Mouse (Mus musculus): ENCODE measurements around the gene C1qb. TPM values are rescaled to one million over a fixed set of nuclear protein-coding genes. Genes with fewer than 3 reads are reported as not detected.

Gene C1qb
- polyA plus RNA-seq, 1 experiment from 2014 or later = 40.0 TPM

GRCm38 (mm10) chr4:136898637-136899036 is 12.7 kb upstream of the C1qb start, which contains the start of gene C1qa:
C1qa (minus strand) TSS chr4:136898803.
- ATAC-seq (ENCODE audit: low FRiP score, low TSS enrichment) = no peak
- Histone ChIP-seq H3K4me1 (ENCODE audit: control insufficient read depth, insufficient read depth, low read length) (no peaks in the 10 kb centered on the region), H3K9ac (replicated peaks; ENCODE audit: low read length) (no peak within 1 kb of the TSS), H3K4me3 (replicated peaks; ENCODE audit: low read depth, low read length) (no peak within 1 kb of the TSS), H3K27me3 (ENCODE audit: control insufficient read depth, insufficient read depth, low read length) (peaks cover 33% of the 10 kb centered on the region), H3K36me3 (ENCODE audit: control insufficient read depth, insufficient read depth, low read length) (no peaks in the 10 kb centered on the region), H3K4me2 (ENCODE audit: low read length) (no peak within 1 kb of the TSS), H3K27ac (replicated peaks; ENCODE audit: low read depth, low read length) (no peak within 1 kb of the TSS), H3K9me3 (ENCODE audit: control insufficient read depth, low read length) (no peaks in the 10 kb centered on the region)
- DNase-seq = no peak
- 79% methylated on average over 9 of the region's 9 CpGs for WGBS

DNA sequence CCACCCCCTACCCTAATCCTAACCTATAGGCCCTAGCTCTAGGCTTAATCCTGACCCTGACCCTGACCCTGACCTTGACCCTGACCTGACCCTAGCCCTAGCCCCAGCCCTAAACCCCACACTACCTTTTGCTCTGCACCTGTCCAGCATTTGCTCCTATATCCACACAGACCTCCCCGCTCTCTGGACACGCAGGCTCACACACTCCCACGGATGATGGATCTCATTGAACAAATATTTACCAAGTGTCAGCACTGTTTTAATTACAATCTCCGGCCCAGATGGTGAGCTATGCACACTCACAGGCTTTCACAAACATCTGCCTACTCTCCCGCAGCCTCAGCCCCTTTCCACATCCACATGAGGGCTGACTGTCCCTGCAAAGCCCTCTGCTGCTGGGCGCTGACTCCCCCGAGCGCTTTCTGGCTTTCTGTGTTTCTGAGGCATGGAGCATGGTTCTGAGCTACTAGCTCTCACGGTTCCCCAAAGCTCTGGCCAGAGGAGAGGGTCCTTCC is 12.2 kb upstream of the C1qb start:
- Histone ChIP-seq H3K27ac (replicated peaks; ENCODE audit: low read depth, low read length) (no peak overlapping the region), H3K27me3 (ENCODE audit: control insufficient read depth, insufficient read depth, low read length) (peaks cover 37% of the 10 kb centered on the region), H3K36me3 (ENCODE audit: control insufficient read depth, insufficient read depth, low read length) (no peaks in the 10 kb centered on the region), H3K4me1 (ENCODE audit: control insufficient read depth, insufficient read depth, low read length) (no peaks in the 10 kb centered on the region), H3K9ac (replicated peaks; ENCODE audit: low read length) (no peak overlapping the region), H3K4me3 (replicated peaks; ENCODE audit: low read depth, low read length) (no peak overlapping the region), H3K9me3 (ENCODE audit: control insufficient read depth, low read length) (no peaks in the 10 kb centered on the region), H3K4me2 (ENCODE audit: low read length) (no peak overlapping the region)
- ATAC-seq (ENCODE audit: low FRiP score, low TSS enrichment) (no peak), DNase-seq (no peak)
- WGBS = 68% methylated on average over 9 of the region's 9 CpGs

GRCm38 (mm10) chr4:136896461-136896860 is 10.5 kb upstream of the C1qb start:
- 35% methylated on average over 10 of the region's 10 CpGs for WGBS
- no peak for ATAC-seq (ENCODE audit: low FRiP score, low TSS enrichment)
- peaks cover 35% of the 10 kb centered on the region for H3K27me3 ChIP-seq (ENCODE audit: control insufficient read depth, insufficient read depth, low read length)
- no peak overlapping the region for H3K27ac ChIP-seq (replicated peaks; ENCODE audit: low read depth, low read length)
- no peaks in the 10 kb centered on the region for H3K4me1 ChIP-seq (ENCODE audit: control insufficient read depth, insufficient read depth, low read length)
- H3K36me3 ChIP-seq (ENCODE audit: control insufficient read depth, insufficient read depth, low read length) = no peaks in the 10 kb centered on the region
- no peak for DNase-seq
- no peak overlapping the region for H3K4me3 ChIP-seq (replicated peaks; ENCODE audit: low read depth, low read length)
- H3K4me2 ChIP-seq (ENCODE audit: low read length) = no peak overlapping the region; the same call in 1 of the 2 replicates
- H3K9me3 ChIP-seq (ENCODE audit: control insufficient read depth, low read length) = no peaks in the 10 kb centered on the region
- peak overlapping the region; percentile 23; the same call in 1 of the 2 replicates for H3K9ac ChIP-seq (replicated peaks; ENCODE audit: low read length)

GRCm38 (mm10) chr4:136895861-136896260 is 9.9 kb upstream of the C1qb start:
- no peak for ATAC-seq (ENCODE audit: low FRiP score, low TSS enrichment)
- Histone ChIP-seq H3K27ac (replicated peaks; ENCODE audit: low read depth, low read length) (no peak overlapping the region), H3K4me3 (replicated peaks; ENCODE audit: low read depth, low read length) (no peak overlapping the region), H3K27me3 (ENCODE audit: control insufficient read depth, insufficient read depth, low read length) (peaks cover 35% of the 10 kb centered on the region), H3K36me3 (ENCODE audit: control insufficient read depth, insufficient read depth, low read length) (no peaks in the 10 kb centered on the region), H3K9me3 (ENCODE audit: control insufficient read depth, low read length) (no peaks in the 10 kb centered on the region), H3K4me1 (ENCODE audit: control insufficient read depth, insufficient read depth, low read length) (no peaks in the 10 kb centered on the region), H3K9ac (replicated peaks; ENCODE audit: low read length) (peak overlapping the region; percentile 23; the same call in 1 of the 2 replicates), H3K4me2 (ENCODE audit: low read length) (peak overlapping the region; percentile 25; the same call in 1 of the 2 replicates)
- 4% methylated on average over 15 of the region's 15 CpGs for WGBS
- DNase-seq = no peak

- Histone ChIP-seq H3K4me1 (ENCODE audit: control insufficient read depth, insufficient read depth, low read length) (no peaks in the 10 kb centered on the region), H3K36me3 (ENCODE audit: control insufficient read depth, insufficient read depth, low read length) (no peaks in the 10 kb centered on the region), H3K9me3 (ENCODE audit: control insufficient read depth, low read length) (no peaks in the 10 kb centered on the region), H3K4me3 (replicated peaks; ENCODE audit: low read depth, low read length) (no peak overlapping the region), H3K9ac (replicated peaks; ENCODE audit: low read length) (no peak overlapping the region), H3K4me2 (ENCODE audit: low read length) (no peak overlapping the region), H3K27me3 (ENCODE audit: control insufficient read depth, insufficient read depth, low read length) (peaks cover 35% of the 10 kb centered on the region), H3K27ac (replicated peaks; ENCODE audit: low read depth, low read length) (no peak overlapping the region)
- ATAC-seq (ENCODE audit: low FRiP score, low TSS enrichment) = no peak
- no peak for DNase-seq
- WGBS = 82% methylated on average over 4 of the region's 4 CpGs
Measured at GRCm38 (mm10) chr4:136894821-136895220, 8.8 kb upstream of the C1qb start.

DNA sequence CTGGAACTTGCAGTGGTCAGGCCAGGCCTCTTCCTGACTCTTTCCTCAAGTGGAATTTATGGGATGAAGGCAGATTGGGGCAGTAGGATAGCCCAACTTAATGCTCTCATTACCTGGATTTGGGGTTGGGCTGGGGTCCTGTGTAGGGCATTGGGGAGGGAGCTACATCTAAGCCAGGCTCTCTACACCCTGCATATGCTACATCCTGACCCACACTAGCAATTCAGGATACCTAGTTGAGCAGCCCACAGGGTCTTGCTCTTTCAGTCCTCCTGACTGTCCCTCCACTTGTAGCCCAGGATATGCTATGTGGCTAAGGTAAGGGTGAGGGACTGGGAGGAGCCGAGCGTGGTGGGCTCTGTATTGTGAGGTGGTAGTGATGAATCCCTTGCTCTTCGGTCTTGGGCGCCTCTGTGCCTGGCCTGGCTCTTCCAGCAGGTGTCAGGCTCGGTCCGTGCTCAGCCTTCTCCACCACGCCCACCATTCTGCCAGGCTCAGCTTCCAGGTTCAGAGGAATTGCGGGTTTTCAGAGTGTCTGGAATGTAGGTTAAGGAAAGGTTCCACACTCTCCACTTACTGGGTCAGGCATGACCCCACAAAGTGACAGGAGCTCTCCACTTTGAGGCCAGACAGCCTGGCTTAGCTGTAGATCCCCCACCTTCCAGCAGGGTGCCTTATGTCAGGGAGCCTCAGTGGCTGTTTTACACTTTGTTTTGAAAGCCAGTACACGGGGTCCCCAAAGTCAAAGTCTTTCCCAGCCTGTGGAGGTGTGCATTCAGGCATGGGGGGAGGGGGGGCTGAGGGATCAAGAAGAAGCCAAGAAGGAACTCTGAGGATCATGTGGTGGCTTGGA is 7.9 kb upstream of the C1qb start:
- no peaks in the 10 kb centered on the region for H3K9me3 ChIP-seq (ENCODE audit: control insufficient read depth, low read length)
- no peak overlapping the region for H3K27ac ChIP-seq (replicated peaks; ENCODE audit: low read depth, low read length)
- no peak overlapping the region for H3K4me2 ChIP-seq (ENCODE audit: low read length)
- H3K36me3 ChIP-seq (ENCODE audit: control insufficient read depth, insufficient read depth, low read length) = no peaks in the 10 kb centered on the region
- no peak overlapping the region for H3K4me3 ChIP-seq (replicated peaks; ENCODE audit: low read depth, low read length)
- whole genome bisulfite sequencing = 6% methylated on average over 9 of the region's 9 CpGs
- ATAC-seq (ENCODE audit: low FRiP score, low TSS enrichment) = peak; percentile 75
- no peaks in the 10 kb centered on the region for H3K4me1 ChIP-seq (ENCODE audit: control insufficient read depth, insufficient read depth, low read length)
- peaks cover 35% of the 10 kb centered on the region for H3K27me3 ChIP-seq (ENCODE audit: control insufficient read depth, insufficient read depth, low read length)
- no peak overlapping the region for H3K9ac ChIP-seq (replicated peaks; ENCODE audit: low read length)
- peak; percentile 89 for DNase-seq

DNA sequence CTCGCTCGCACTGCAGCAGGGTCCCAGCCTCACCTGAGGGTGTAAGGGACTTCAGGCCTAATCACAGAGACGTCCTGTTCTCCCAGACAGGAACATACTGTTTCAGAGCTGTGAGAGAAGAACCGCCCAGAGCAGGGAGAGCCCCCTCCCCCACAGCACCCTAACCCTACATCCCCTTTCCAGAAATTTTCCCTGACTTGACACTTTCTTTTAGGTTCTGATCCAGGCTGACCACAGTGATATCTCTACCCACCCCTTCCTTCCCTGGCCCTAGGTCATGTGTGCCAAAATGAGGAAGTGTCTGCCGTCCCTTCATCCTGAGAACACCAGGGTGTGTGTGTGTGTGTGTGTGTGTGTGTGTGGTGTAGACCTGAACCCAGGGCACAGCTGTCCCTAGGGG is 6.8 kb upstream of the C1qb start, which contains the start of gene C1qc:
Gene C1qc, minus strand, starts transcription at position 255 of the 400 bp plus-strand sequence.
- H3K9me3 ChIP-seq (ENCODE audit: control insufficient read depth, low read length) = no peaks in the 10 kb centered on the region
- H3K36me3 ChIP-seq (ENCODE audit: control insufficient read depth, insufficient read depth, low read length) = no peaks in the 10 kb centered on the region
- H3K4me2 ChIP-seq (ENCODE audit: low read length) = no peak within 1 kb of the TSS
- no peak within 1 kb of the TSS for H3K27ac ChIP-seq (replicated peaks; ENCODE audit: low read depth, low read length)
- WGBS = 63% methylated on average over 5 of the region's 5 CpGs
- peaks cover 35% of the 10 kb centered on the region for H3K27me3 ChIP-seq (ENCODE audit: control insufficient read depth, insufficient read depth, low read length)
- ATAC-seq (ENCODE audit: low FRiP score, low TSS enrichment) (no peak), DNase-seq (no peak)
- H3K9ac ChIP-seq (replicated peaks; ENCODE audit: low read length) = no peak within 1 kb of the TSS
- H3K4me3 ChIP-seq (replicated peaks; ENCODE audit: low read depth, low read length) = no peak within 1 kb of the TSS
- H3K4me1 ChIP-seq (ENCODE audit: control insufficient read depth, insufficient read depth, low read length) = no peaks in the 10 kb centered on the region

DNA sequence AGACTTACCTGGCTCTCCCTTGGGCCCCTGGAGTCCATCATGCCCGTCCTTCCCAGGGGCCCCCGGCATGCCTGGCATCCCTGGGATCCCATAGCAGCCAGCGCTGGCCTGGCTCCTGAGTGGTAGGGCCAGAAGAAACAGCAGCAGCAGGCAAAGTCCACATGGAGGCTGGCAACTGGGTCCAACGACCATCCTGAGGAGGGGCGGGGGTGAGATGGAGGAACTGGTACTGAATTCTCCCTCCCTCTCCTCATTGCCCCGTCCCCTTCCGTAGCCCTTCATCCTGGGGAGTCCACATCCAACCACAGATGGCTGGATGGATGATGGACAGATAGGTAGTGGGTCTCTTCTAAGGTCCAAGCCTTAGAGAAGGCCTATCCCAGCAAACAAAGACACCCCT is 6.4 kb upstream of the C1qb start:
- Histone ChIP-seq H3K9me3 (ENCODE audit: control insufficient read depth, low read length) (no peaks in the 10 kb centered on the region), H3K27ac (replicated peaks; ENCODE audit: low read depth, low read length) (no peak overlapping the region), H3K36me3 (ENCODE audit: control insufficient read depth, insufficient read depth, low read length) (no peaks in the 10 kb centered on the region), H3K4me3 (replicated peaks; ENCODE audit: low read depth, low read length) (no peak overlapping the region), H3K27me3 (ENCODE audit: control insufficient read depth, insufficient read depth, low read length) (peaks cover 35% of the 10 kb centered on the region), H3K4me2 (ENCODE audit: low read length) (no peak overlapping the region), H3K4me1 (ENCODE audit: control insufficient read depth, insufficient read depth, low read length) (no peaks in the 10 kb centered on the region), H3K9ac (replicated peaks; ENCODE audit: low read length) (no peak overlapping the region)
- DNase-seq (no peak), ATAC-seq (ENCODE audit: low FRiP score, low TSS enrichment) (no peak)
- WGBS = 69% methylated on average over 7 of the region's 7 CpGs

GRCm38 (mm10) chr4:136891115-136891514 is 5.1 kb upstream of the C1qb start:
- H3K27me3 ChIP-seq (ENCODE audit: control insufficient read depth, insufficient read depth, low read length) = peaks cover 23% of the 10 kb centered on the region
- no peak for DNase-seq
- H3K4me3 ChIP-seq (replicated peaks; ENCODE audit: low read depth, low read length) = no peak overlapping the region
- peaks cover 7% of the 10 kb centered on the region for H3K4me1 ChIP-seq (ENCODE audit: control insufficient read depth, insufficient read depth, low read length)
- H3K36me3 ChIP-seq (ENCODE audit: control insufficient read depth, insufficient read depth, low read length) = no peaks in the 10 kb centered on the region
- no peaks in the 10 kb centered on the region for H3K9me3 ChIP-seq (ENCODE audit: control insufficient read depth, low read length)
- 86% methylated on average over 4 of the region's 4 CpGs for WGBS
- no peak overlapping the region for H3K9ac ChIP-seq (replicated peaks; ENCODE audit: low read length)
- no peak for ATAC-seq (ENCODE audit: low FRiP score, low TSS enrichment)
- no peak overlapping the region for H3K27ac ChIP-seq (replicated peaks; ENCODE audit: low read depth, low read length)
- no peak overlapping the region for H3K4me2 ChIP-seq (ENCODE audit: low read length)

Measured in midbrain, embryonic 14.5 days (tissue).